ENCODE assay signal across 9 mouse cellular contexts in the genomic region with DNA sequence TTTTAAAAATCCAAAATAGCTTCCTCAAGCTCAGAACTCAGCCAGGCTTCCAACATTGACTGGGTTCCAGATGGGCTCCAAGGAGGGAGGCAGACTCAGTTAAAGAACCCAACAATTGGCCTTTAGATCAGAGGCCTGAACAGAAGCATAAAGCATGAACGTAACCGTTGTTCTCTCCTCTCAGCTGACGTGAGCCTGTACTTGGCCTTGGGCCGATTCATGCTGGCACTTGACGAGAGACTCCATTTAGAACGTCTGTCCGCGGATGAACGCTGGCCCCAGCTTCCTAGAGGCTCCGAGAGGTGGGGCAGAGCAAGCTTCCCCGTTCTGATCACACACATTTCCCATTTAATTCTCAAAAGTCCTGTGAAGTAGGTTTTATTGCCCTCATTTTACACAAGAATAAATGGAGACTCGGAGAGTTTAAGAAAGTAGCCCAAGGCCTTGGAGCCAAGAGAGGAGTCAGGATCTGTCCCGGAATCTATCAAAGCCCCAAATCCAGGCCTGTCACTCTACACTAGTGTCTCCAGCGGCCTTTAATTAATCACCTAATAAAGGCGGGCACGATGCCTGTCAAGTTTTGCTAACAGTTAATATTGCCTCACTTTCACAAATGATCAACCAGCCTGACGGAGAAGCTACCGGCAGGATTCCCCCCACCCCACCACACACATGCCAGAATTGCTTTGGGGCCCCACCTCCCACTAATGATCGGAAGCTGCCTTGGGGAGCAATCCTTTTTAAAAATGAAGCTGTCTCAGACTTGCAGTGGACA. TPM values are rescaled to one million over a fixed set of nuclear protein-coding genes. Genes with fewer than 3 reads are reported as not detected.
A peak's percentile ranks its signal among the peaks of the same experiment; 100 is the strongest.
DNase-seq lines count a peak whose midpoint lies in the region; ATAC-seq and TF ChIP-seq lines count a peak whose summit lies in the region.
"Had no signal": no experiment of that assay in that cellular context is flagged by ENCODE, and none has a peak within 500 bp of the region (broad histone marks: within the 10 kb centered on the region; RNA-seq: fewer than 3 reads in every experiment).

No protein-coding gene starts in this region.

- H3K4me2 ChIP-seq in forebrain, postnatal 0 days (ENCODE audit: low read depth): no peak overlapping the region
- H3K4me2 ChIP-seq: liver, embryonic 15.5 days had no signal

- peaks cover 19% of the 10 kb centered on the region for H3K4me1 ChIP-seq in forebrain, postnatal 0 days (ENCODE audit: insufficient read depth)
- no peaks in the 10 kb centered on the region for H3K4me1 ChIP-seq in thymus, adult 2 months (replicated peaks; ENCODE audit: control insufficient read depth, insufficient read depth, low read length)
- H3K4me1 ChIP-seq: liver, embryonic 15.5 days had no signal

- no peaks in the 10 kb centered on the region for H3K36me3 ChIP-seq in forebrain, postnatal 0 days (ENCODE audit: insufficient read depth)
- no peaks in the 10 kb centered on the region for H3K36me3 ChIP-seq in thymus, adult 2 months (ENCODE audit: control insufficient read depth, insufficient read depth, low read length)
- H3K36me3 ChIP-seq: liver, embryonic 15.5 days had no signal

- DNase-seq in heart, adult 8-10 months (ENCODE audit: low spot score): peak; percentile 27
- DNase-seq in heart, postnatal 25 days (ENCODE audit: low spot score): no peak
- peak; percentile 27 for DNase-seq in cerebellum, adult 11-12 months
- DNase-seq in forebrain, postnatal 0 days: peak; percentile 71
- peak; percentile 57 for DNase-seq in layer of hippocampus, adult 9-11 months
- peak; percentile 53 for DNase-seq in retina, embryonic 14.5 days (ENCODE audit: low spot score)
- no peak for DNase-seq in thymus, adult 2 months
- no peak for DNase-seq in ovary, adult 18-20 months (ENCODE audit: low spot score)

- peak; percentile 62 for ATAC-seq in forebrain, postnatal 0 days

- no peaks in the 10 kb centered on the region for H3K9me3 ChIP-seq in forebrain, postnatal 0 days (ENCODE audit: low read length)
- H3K9me3 ChIP-seq: liver, embryonic 15.5 days had no signal

- H3K9ac ChIP-seq in forebrain, postnatal 0 days: no peak overlapping the region
- H3K9ac ChIP-seq: liver, embryonic 15.5 days had no signal

- no peak for TF ChIP-seq CTCF in forebrain, postnatal 0 days (IDR thresholded peaks at IDR 0.05; ENCODE audit: low read depth)
- TF ChIP-seq CTCF in thymus, adult 2 months (IDR thresholded peaks at IDR 0.05; ENCODE audit: borderline replicate concordance, control insufficient read depth, extremely low read depth, insufficient read depth, low read length, poor library complexity): no peak

- intact Hi-C loops in heart, postnatal 25 days (cut with DNase I): no loop called here

- 18% methylated on average over 19 of the region's 19 CpGs for WGBS in forebrain, postnatal 0 days
- 95% methylated on average over 19 of the region's 19 CpGs for WGBS in thymus, adult 2 months

- H3K27me3 ChIP-seq in forebrain, postnatal 0 days (ENCODE audit: insufficient read depth, low read length): no peaks in the 10 kb centered on the region
- H3K27me3 ChIP-seq in thymus, adult 2 months (ENCODE audit: control insufficient read depth, insufficient read depth, low read length): no peaks in the 10 kb centered on the region; the same call in 1 of the 2 replicates

- H3K27ac ChIP-seq in forebrain, postnatal 0 days (ENCODE audit: low read depth, low read length): 0 out of 2 replicates have a peak overlapping the region, but pooled peaks have one; percentile 45
- no peak overlapping the region for H3K27ac ChIP-seq in thymus, adult 2 months (ENCODE audit: control insufficient read depth, insufficient read depth, low read length)
- H3K27ac ChIP-seq: liver, embryonic 15.5 days had no signal

- no peak overlapping the region for H3K4me3 ChIP-seq in forebrain, postnatal 0 days (ENCODE audit: low read depth, low read length)
- no peak overlapping the region for H3K4me3 ChIP-seq in thymus, adult 2 months (ENCODE audit: control insufficient read depth, insufficient read depth, low read length)
- H3K4me3 ChIP-seq: liver, embryonic 15.5 days had no signal

- no peak for TF ChIP-seq POLR2A in thymus, adult 2 months (IDR thresholded peaks at IDR 0.05; ENCODE audit: control insufficient read depth, extremely low read depth, insufficient read depth, low read length, poor library complexity)

RNA-seq across cellular contexts. Expression of gene Ccdc182, which starts 17.1 kb away (rescaled TPM):
- total RNA-seq in heart, adult 8-10 months (2022): not detected
- not detected for total RNA-seq in heart, postnatal 25 days (2021)
- not detected in 2 replicates for total RNA-seq in forebrain, postnatal 0 days (2014; rRNA removed)
- not detected in 2 replicates for polyA plus RNA-seq in forebrain, postnatal 0 days (2015; fragmentation: Nextera tagmentation; extraction: Ambion mirVana)
- polyA plus RNA-seq in thymus, adult 2 months (2012; rRNA removed): not detected in 2 replicates
- polyA plus RNA-seq: liver, embryonic 15.5 days had no signal

Comparison
In these comparisons a context has a peak if more than half of its experiments do, and no peak if none do; other contexts are left out.
1. DNase-seq: peak in heart, adult 8-10 months (single experiment), cerebellum, adult 11-12 months (single experiment), forebrain, postnatal 0 days (single experiment), layer of hippocampus, adult 9-11 months (single experiment) and retina, embryonic 14.5 days (single experiment); none in heart, postnatal 25 days (single experiment), thymus, adult 2 months (single experiment) and ovary, adult 18-20 months (single experiment).